Comparison of ENCODE assay signal across 8 mouse cellular contexts in genomic region chr10:90576191-90577098, GRCm38 (mm10).
DNase-seq lines count a peak whose midpoint lies in the region; ATAC-seq and TF ChIP-seq lines count a peak whose summit lies in the region.

No protein-coding gene starts in this region.

- H3K4me2 ChIP-seq in heart, postnatal 0 days (ENCODE audit: low read depth, low read length) = peak overlapping the region; percentile 49
- H3K4me2 ChIP-seq in midbrain, embryonic 14.5 days (ENCODE audit: low read length) = peak overlapping the region; percentile 72

- no peak for ATAC-seq in heart, postnatal 0 days (ENCODE audit: insufficient read depth, low read depth)
- ATAC-seq in midbrain, embryonic 14.5 days (ENCODE audit: low FRiP score, low TSS enrichment) = peak; percentile 96

- no peak for TF ChIP-seq EP300 in heart, postnatal 0 days (IDR thresholded peaks at IDR 0.05; ENCODE audit: low read depth)

- peak; percentile 83 for DNase-seq in heart, adult 11 months
- no peak for DNase-seq in heart, adult 8-10 months (ENCODE audit: low spot score)
- DNase-seq in embryo, embryonic 9.5 days (ENCODE audit: extremely low spot score) = peak; percentile 23
- DNase-seq in heart, postnatal 0 days (ENCODE audit: low spot score) = peak; percentile 18
- DNase-seq in layer of hippocampus, postnatal 14 days (ENCODE audit: low spot score in 2 of 2) = peak; percentile 75 to 88
- DNase-seq in midbrain, embryonic 14.5 days = peak; percentile 90
- no peak for DNase-seq in urinary bladder, postnatal 14 days (ENCODE audit: low spot score)
- no peak for DNase-seq in spleen, postnatal 14 days (ENCODE audit: low spot score in 2 of 2)

- peak overlapping the region; percentile 17 for H3K4me3 ChIP-seq in heart, postnatal 0 days (ENCODE audit: low read depth, low read length)
- peak overlapping the region; percentile 38 for H3K4me3 ChIP-seq in midbrain, embryonic 14.5 days (replicated peaks; ENCODE audit: low read depth, low read length)

- no peaks in the 10 kb centered on the region for H3K9me3 ChIP-seq in heart, postnatal 0 days (replicated peaks; ENCODE audit: control insufficient read depth, low read length)
- H3K9me3 ChIP-seq in midbrain, embryonic 14.5 days (ENCODE audit: control insufficient read depth, low read length) = no peaks in the 10 kb centered on the region

- no peaks in the 10 kb centered on the region for H3K27me3 ChIP-seq in heart, postnatal 0 days (ENCODE audit: control insufficient read depth, insufficient read depth, low read length)
- H3K27me3 ChIP-seq in midbrain, embryonic 14.5 days (ENCODE audit: control insufficient read depth, insufficient read depth, low read length) = no peaks in the 10 kb centered on the region

- H3K9ac ChIP-seq in heart, postnatal 0 days (replicated peaks; ENCODE audit: low read depth, low read length) = no peak overlapping the region
- H3K9ac ChIP-seq in midbrain, embryonic 14.5 days (replicated peaks; ENCODE audit: low read length) = peak overlapping the region; percentile 71

- H3K27ac ChIP-seq in heart, postnatal 0 days (ENCODE audit: low read depth) = no peak overlapping the region
- peak overlapping the region; percentile 93 for H3K27ac ChIP-seq in midbrain, embryonic 14.5 days (replicated peaks; ENCODE audit: low read depth, low read length)

- no peaks in the 10 kb centered on the region for H3K4me1 ChIP-seq in heart, postnatal 0 days (ENCODE audit: control insufficient read depth, insufficient read depth)
- H3K4me1 ChIP-seq in midbrain, embryonic 14.5 days (ENCODE audit: control insufficient read depth, insufficient read depth, low read length) = peaks cover 7% of the 10 kb centered on the region; the same call in 1 of the 2 replicates

- no peaks in the 10 kb centered on the region for H3K36me3 ChIP-seq in heart, postnatal 0 days (replicated peaks; ENCODE audit: control insufficient read depth, insufficient read depth, low read length)
- no peaks in the 10 kb centered on the region for H3K36me3 ChIP-seq in midbrain, embryonic 14.5 days (ENCODE audit: control insufficient read depth, insufficient read depth, low read length)

- 24% methylated on average over 29 of the region's 29 CpGs for WGBS in heart, postnatal 0 days
- WGBS in midbrain, embryonic 14.5 days = 7% methylated on average over 29 of the region's 29 CpGs

- no peak for TF ChIP-seq CTCF in heart, postnatal 0 days (IDR thresholded peaks at IDR 0.05; ENCODE audit: low read depth)

Comparison
In these comparisons a context has a peak if more than half of its experiments do, and no peak if none do; other contexts are left out.
1. DNase-seq: peak in heart, adult 11 months (single experiment), embryo, embryonic 9.5 days (single experiment), heart, postnatal 0 days (single experiment), layer of hippocampus, postnatal 14 days (2 of 2) and midbrain, embryonic 14.5 days (single experiment); none in heart, adult 8-10 months (single experiment), urinary bladder, postnatal 14 days (single experiment) and spleen, postnatal 14 days (0 of 2).